Mouse (Mus musculus) limb, embryonic 12.5 days (tissue): ENCODE data around the gene Zfp51. TPM values are rescaled to one million over a fixed set of nuclear protein-coding genes. Genes with fewer than 3 reads are reported as not detected.
"Not testable (repeated sequence)": the region's sequence is repeated elsewhere in the genome, so short reads cannot be mapped to it uniquely, and the experiment has no call there.

Experiments used
- ATAC-seq: fragments of 200-750 bp; cut with Nextera tagmentation; 2 replicates; pipeline ENCODE4 v1.8.0; 2017; ENCODE audit warnings: low read depth, moderate TSS enrichment; ENCODE audit not compliant: insufficient number of reproducible peaks, insufficient read depth, low FRiP score, low TSS enrichment
- H3K27ac ChIP-seq: fragments of 300-500 bp; sonication (generic); 2 replicates; pipeline ENCODE4 v1.5.1; 2016; ENCODE audit warnings: mild to moderate bottlenecking, moderate library complexity
- H3K27me3 ChIP-seq: fragments of 300-500 bp; sonication (generic); 2 replicates; pipeline ENCODE4 v1.6.1; 2016; ENCODE audit warnings: mild to moderate bottlenecking, moderate library complexity
- H3K36me3 ChIP-seq: fragments of 300-500 bp; sonication (generic); 2 replicates; pipeline ENCODE4 v1.6.1; 2016; ENCODE audit warnings: mild to moderate bottlenecking, moderate library complexity
- H3K4me1 ChIP-seq: fragments of 300-500 bp; sonication (generic); replicated peaks from 2 replicates; pipeline ENCODE4 v1.6.1; 2016
- H3K4me2 ChIP-seq: fragments of 300-500 bp; sonication (generic); 2 replicates; pipeline ENCODE4 v1.6.1; 2016; ENCODE audit warnings: mild to moderate bottlenecking, moderate library complexity
- H3K4me3 ChIP-seq: fragments of 300-500 bp; sonication (generic); replicated peaks from 2 replicates; pipeline ENCODE4 v1.5.1; 2016; ENCODE audit warnings: mild to moderate bottlenecking
- H3K9ac ChIP-seq: fragments of 300-500 bp; sonication (generic); replicated peaks from 2 replicates; pipeline ENCODE4 v1.6.1; 2016; ENCODE audit warnings: mild to moderate bottlenecking, moderate library complexity
- H3K9me3 ChIP-seq: fragments of 300-500 bp; sonication (generic); 2 replicates; pipeline ENCODE4 v1.6.1; 2016; ENCODE audit warnings: mild to moderate bottlenecking, moderate library complexity
- WGBS: fragments of 180-500 bp; shearing (Covaris S2); methylation state at CpG from one replicate; pipeline ENCODE4 v1.1.7; 2016; 5-methylcytosine and 5-hydroxymethylcytosine counted together
- polyA plus RNA-seq: library from polyadenylated mRNA; unstranded; fragments of >200 nt; fragmentation: Nextera tagmentation; extraction: Ambion mirVana; gene quantifications from 2 replicates; pipeline ENCODE4 v1.2.1, GENCODE M21; 2016

Zfp51 gene
- 15.4 and 16.3 TPM in 2 replicates for polyA plus RNA-seq

DNA sequence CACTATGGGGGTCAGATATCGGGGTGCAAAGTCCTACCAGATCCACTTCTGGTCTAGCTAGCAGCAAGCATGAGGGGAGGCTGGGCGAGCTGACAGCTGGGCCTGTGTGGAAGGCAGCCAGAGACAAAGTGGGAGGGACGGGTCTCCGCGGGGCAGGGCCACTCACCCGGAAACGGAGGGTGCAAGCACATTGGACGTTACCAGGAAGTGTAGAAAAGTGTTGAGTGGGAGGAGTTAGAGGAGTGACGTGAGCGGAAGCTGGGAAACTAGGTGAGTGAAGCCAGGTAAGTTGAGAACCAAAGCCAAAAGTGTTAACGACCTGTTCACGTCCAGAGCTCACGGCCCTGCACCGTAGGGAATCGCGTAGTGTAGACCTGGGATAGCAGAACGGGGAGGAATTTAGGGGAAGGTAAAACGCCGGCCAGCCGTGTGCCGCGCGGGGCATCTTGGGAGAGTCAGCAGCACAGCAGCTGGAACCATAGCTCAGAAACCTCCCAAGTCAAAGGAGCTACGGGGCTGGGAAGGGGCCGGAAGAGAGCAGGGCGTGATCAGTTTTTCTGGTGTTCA, at the start of gene Zfp51:
Gene Zfp51 (plus strand): TSS at position 237 of the 567 bp plus-strand sequence.
- peaks cover 6% of the 10 kb centered on the region; the same call in 1 of the 2 replicates for H3K4me1 ChIP-seq
- H3K9me3 ChIP-seq = no peaks in the 10 kb centered on the region
- H3K36me3 ChIP-seq = peaks cover 9% of the 10 kb centered on the region
- peak within 1 kb of the TSS; percentile 54 for H3K4me3 ChIP-seq
- ATAC-seq = peak; percentile 100
- peak within 1 kb of the TSS; percentile 61 for H3K4me2 ChIP-seq
- peak within 1 kb of the TSS; percentile 48 for H3K9ac ChIP-seq
- 0 out of 2 replicates have a peak, but pooled peaks cover 2% of the 10 kb centered on the region for H3K27me3 ChIP-seq
- WGBS = under 1% methylated on average over 26 of the region's 26 CpGs
- peak within 1 kb of the TSS; percentile 88 for H3K27ac ChIP-seq

DNA sequence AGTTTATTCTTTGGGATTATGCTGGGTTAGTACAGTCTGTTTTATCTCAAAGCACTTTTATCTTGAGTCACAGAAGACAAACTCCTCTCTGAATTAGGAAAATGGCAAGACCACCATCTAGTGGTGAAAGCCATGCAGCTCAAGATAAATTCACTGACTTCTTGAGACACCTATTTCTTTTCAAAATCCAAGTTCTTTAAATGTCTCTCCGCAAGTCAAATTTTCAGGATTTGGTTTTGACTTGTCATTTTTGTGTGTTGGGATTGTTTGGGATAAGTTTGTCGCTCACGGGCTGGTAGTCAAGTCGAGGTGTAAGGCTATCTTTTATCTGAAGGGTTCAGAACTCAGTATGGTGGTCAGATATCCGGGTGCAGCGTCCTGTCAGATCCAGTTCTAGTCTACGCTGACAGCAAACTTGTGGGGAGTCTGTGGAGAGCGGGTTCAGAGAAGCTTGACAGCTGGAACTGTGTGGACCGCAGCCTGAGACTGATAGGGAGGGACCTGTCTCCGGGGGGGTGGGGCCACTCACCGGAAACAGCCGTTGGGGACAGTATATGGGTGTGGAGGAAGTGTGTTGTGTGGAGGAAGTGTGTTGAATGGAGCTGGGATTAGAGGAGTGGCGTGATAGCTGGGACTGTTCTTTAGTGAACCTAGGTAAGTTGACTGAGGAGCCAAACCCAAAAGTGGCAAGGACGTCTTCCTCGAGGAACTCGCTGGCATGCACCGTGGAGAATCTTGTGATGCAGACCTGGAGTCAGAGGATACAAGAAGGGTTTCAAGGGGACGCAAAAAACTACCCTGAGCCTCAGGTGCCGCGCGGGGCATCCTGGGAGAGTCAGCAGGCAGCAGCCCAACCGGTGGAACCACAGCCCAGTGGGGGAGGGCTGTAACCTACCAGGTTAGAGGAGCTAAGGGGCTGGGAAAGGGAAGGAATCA, 27.2 kb upstream of the Zfp51 start, which contains the start of gene Zfp54:
Gene Zfp54 (plus strand): TSS at position 564 of the 936 bp plus-strand sequence.
- WGBS = under 1% methylated on average over 22 of the region's 22 CpGs
- H3K36me3 ChIP-seq = no peaks in the 10 kb centered on the region
- H3K9me3 ChIP-seq = no peaks in the 10 kb centered on the region
- no peaks in the 10 kb centered on the region for H3K4me1 ChIP-seq
- ATAC-seq = peak; percentile 98
- H3K9ac ChIP-seq = peak within 1 kb of the TSS; percentile 51
- H3K27ac ChIP-seq = peak within 1 kb of the TSS; percentile 68
- peak within 1 kb of the TSS; percentile 50 for H3K4me3 ChIP-seq
- H3K27me3 ChIP-seq = no peaks in the 10 kb centered on the region
- peak within 1 kb of the TSS; percentile 88 for H3K4me2 ChIP-seq

DNA sequence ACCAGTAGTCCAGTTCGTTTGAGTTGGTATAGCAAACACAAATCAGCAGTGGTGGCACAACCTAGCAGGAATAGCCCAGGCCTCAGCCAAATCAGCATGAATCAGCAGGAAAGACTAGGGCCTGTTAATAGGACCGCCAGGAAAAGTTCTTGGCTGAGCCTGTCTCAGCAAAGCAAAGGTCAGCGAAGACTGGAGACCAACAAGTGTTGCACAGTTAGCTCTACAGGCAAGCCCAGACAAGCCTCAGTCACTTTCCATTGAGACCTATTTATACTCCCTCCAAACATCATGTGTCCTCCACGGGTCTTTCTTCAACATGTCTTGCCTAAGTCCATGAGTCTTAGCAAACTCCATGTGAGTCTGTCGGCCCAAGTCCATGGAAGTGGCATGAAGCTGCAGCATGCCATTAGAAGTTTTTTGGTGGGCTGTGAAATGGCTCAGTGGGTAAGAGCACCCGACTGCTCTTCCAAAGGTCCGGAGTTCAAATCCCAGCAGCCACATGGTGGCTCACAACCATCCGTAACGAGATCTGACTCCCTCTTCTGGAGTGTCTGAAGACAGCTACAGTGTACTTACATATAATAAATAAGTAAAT, 11.3 kb upstream of the Zfp51 start:
- not testable (repeated sequence) for H3K4me2 ChIP-seq, H3K27me3 ChIP-seq, ATAC-seq, H3K27ac ChIP-seq, H3K4me3 ChIP-seq, H3K9ac ChIP-seq, H3K9me3 ChIP-seq, H3K4me1 ChIP-seq, H3K36me3 ChIP-seq
- 81% methylated on average over 9 of the region's 9 CpGs for WGBS

DNA sequence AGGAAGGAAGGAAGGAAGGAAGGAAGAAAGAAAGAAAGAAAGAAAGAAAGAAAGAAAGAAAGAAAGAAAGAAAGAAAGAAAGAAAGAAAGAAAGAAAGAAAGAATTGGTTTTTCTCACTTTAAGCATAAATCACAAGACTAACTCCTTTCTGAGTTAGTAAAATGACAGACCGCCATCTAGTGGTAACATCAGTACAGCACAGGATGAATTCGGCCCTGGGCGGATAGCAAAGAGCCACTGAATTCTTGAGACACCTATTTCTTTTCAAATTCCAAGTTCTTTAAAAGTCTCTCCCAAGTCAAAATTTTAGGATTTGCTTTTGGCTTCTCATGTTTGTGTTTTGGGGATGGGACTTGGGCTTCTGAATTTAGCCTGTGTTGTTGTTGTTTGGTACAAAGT, 505 bp upstream of the Zfp51 start:
- Histone ChIP-seq H3K9ac (peak overlapping the region; percentile 48; the same call in 1 of the 2 replicates), H3K4me1 (peaks cover 6% of the 10 kb centered on the region; the same call in 1 of the 2 replicates), H3K27me3 (0 out of 2 replicates have a peak, but pooled peaks cover 2% of the 10 kb centered on the region), H3K4me2 (peak overlapping the region; percentile 61), H3K4me3 (peak overlapping the region; percentile 54), H3K36me3 (peaks cover 9% of the 10 kb centered on the region), H3K9me3 (no peaks in the 10 kb centered on the region), H3K27ac (peak overlapping the region; percentile 88)
- ATAC-seq = no peak; the same call in 1 of the 2 replicates
- WGBS = 0% methylated on average over 3 of the region's 3 CpGs

DNA sequence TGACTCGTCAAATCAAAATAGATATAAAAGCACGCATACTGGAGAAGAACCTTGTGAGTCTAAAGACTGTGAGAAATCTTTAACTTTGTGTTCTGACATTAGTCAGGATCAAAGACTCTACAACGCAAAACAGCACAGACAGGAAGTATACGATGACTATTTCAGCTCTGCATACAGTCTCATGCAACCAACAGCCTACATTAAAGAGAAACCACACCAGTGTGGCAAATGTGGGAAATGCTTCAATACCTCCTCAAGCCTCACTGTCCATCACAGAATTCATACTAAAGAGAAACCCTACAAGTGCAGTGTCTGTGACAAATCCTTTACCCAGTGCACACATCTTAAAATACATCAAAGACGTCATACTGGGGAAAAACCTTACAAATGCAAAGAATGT, 13.4 kb downstream of the Zfp51 start:
- no peak for ATAC-seq
- H3K9ac ChIP-seq = no peak overlapping the region
- no peaks in the 10 kb centered on the region for H3K4me1 ChIP-seq
- no peak overlapping the region for H3K4me2 ChIP-seq
- H3K27me3 ChIP-seq = no peaks in the 10 kb centered on the region
- WGBS = 94% methylated on average over 5 of the region's 5 CpGs
- H3K9me3 ChIP-seq = no peaks in the 10 kb centered on the region
- H3K36me3 ChIP-seq = peaks cover 55% of the 10 kb centered on the region
- H3K27ac ChIP-seq = no peak overlapping the region
- H3K4me3 ChIP-seq = no peak overlapping the region

GRCm38 (mm10) chr17:21472032-21472652, 22.0 kb downstream of the Zfp51 start:
- Histone ChIP-seq H3K9me3 (no peaks in the 10 kb centered on the region), H3K27ac (no peak overlapping the region)
- WGBS = 65% methylated on average over 3 of the region's 3 CpGs

DNA sequence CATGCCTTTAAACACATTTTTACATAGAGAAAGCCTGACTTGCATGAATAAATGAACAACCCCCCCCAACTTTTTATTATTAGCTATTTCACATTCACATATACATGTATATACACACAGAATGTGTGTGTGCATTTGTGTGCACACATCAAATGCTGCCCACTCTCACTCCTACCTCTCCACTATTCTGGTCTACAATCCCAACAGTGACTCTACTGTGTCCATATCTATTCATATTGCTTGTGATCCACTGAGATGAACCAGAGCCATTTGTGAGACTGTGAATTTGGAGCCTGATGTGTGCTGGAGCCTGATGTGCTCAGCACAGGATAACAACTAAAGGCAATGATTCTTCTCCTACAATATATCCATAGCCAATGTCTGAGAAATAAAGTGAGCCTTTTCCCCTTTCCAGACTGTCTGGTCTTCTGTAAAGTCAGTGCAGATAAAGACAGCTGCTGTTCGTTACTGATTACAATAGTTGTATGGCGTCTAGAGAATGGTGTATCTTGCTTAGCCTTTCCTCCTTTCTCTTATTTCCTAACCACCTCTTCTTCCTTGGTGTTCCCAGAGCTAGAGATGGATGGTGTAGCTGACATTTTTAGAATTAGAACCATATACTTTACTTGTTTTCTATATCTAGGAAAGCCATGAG, 22.6 kb downstream of the Zfp51 start:
- Histone ChIP-seq H3K27ac (no peak overlapping the region), H3K36me3 (no peaks in the 10 kb centered on the region), H3K9ac (no peak overlapping the region), H3K4me2 (no peak overlapping the region), H3K9me3 (no peaks in the 10 kb centered on the region), H3K27me3 (no peaks in the 10 kb centered on the region), H3K4me3 (no peak overlapping the region), H3K4me1 (peaks cover 12% of the 10 kb centered on the region)
- WGBS = 54% methylated on average over 2 of the region's 2 CpGs
- 0 out of 2 replicates have a peak, but pooled peaks have one; percentile 15 for ATAC-seq

More at GRCm38 (mm10) chr17:21472032-21472652, 22.0 kb downstream of the Zfp51 start:
- Histone ChIP-seq H3K4me2 (no peak overlapping the region), H3K36me3 (no peaks in the 10 kb centered on the region), H3K9ac (no peak overlapping the region), H3K4me1 (peaks cover 12% of the 10 kb centered on the region), H3K4me3 (no peak overlapping the region), H3K27me3 (no peaks in the 10 kb centered on the region)
- no peak for ATAC-seq

GRCm38 (mm10) chr17:21473362-21474190, 23.4 kb downstream of the Zfp51 start:
- Histone ChIP-seq H3K27me3 (no peaks in the 10 kb centered on the region), H3K27ac (peak overlapping the region; percentile 73), H3K9ac (no peak overlapping the region), H3K36me3 (no peaks in the 10 kb centered on the region), H3K4me2 (peak overlapping the region; percentile 25; the same call in 1 of the 2 replicates), H3K9me3 (no peaks in the 10 kb centered on the region), H3K4me1 (peaks cover 12% of the 10 kb centered on the region), H3K4me3 (no peak overlapping the region)
- WGBS = 18% methylated on average over 14 of the region's 14 CpGs
- ATAC-seq = peak; percentile 92

- H3K9me3 ChIP-seq, H3K36me3 ChIP-seq, H3K27me3 ChIP-seq, H3K9ac ChIP-seq, H3K27ac ChIP-seq, H3K4me3 ChIP-seq, ATAC-seq: not testable (repeated sequence)
- 9% methylated on average over 10 of the region's 10 CpGs for WGBS
- peaks cover 12% of the 10 kb centered on the region for H3K4me1 ChIP-seq
- peak overlapping the region; percentile 27; the same call in 1 of the 2 replicates for H3K4me2 ChIP-seq
Observed at GRCm38 (mm10) chr17:21474729-21475128, 24.6 kb downstream of the Zfp51 start.

GRCm38 (mm10) chr17:21475290-21475689, 25.1 kb downstream of the Zfp51 start:
- H3K36me3 ChIP-seq, H3K9me3 ChIP-seq, H3K27ac ChIP-seq, ATAC-seq, H3K9ac ChIP-seq, H3K4me3 ChIP-seq, H3K27me3 ChIP-seq, H3K4me2 ChIP-seq: not testable (repeated sequence)
- peaks cover 12% of the 10 kb centered on the region for H3K4me1 ChIP-seq
- 89% methylated on average over 1 of the region's 1 CpGs for WGBS
